Mouse (Mus musculus): Measurements from ENCODE around the gene Fermt1. TPM values are rescaled to one million over a fixed set of nuclear protein-coding genes. Genes with fewer than 3 reads are reported as not detected.

The Fermt1 gene
- polyA plus RNA-seq, 1 experiment from 2014 or later = 6.0 TPM

DNA sequence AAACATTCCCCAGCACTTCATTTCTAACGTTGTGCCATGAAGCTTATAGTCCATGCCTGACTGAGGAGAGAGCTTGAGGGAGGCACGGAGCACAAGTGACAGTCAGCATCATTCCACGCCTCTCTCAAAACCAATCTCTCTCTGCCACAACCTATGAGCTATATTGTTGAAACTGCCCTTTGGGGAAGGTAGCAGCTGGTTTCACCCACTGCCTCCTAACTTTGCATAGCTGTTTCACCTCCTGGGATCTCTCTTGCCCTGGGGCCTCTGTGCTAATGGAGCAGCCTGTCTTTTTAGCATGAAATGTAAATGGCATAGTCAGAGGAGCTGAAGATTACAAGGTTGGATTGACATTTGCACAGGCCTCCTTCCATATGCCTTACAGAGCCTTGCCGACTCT is 43.6 kb downstream of the Fermt1 start:
- DNase-seq (ENCODE audit: low spot score) = peak; percentile 12
- 67% methylated on average over 4 of the region's 4 CpGs for WGBS
- Histone ChIP-seq H3K36me3 (ENCODE audit: control insufficient read depth, insufficient read depth, low read length) (no peaks in the 10 kb centered on the region), H3K4me3 (ENCODE audit: low read depth, low read length) (no peak overlapping the region), H3K9ac (ENCODE audit: low read depth, low read length) (no peak overlapping the region), H3K9me3 (ENCODE audit: control insufficient read depth, low read length) (no peaks in the 10 kb centered on the region), H3K4me2 (replicated peaks; ENCODE audit: low read depth, low read length) (no peak overlapping the region), H3K4me1 (replicated peaks; ENCODE audit: control insufficient read depth, insufficient read depth, low read length) (no peaks in the 10 kb centered on the region), H3K27me3 (ENCODE audit: control insufficient read depth, insufficient read depth, low read length) (no peaks in the 10 kb centered on the region), H3K27ac (ENCODE audit: low read depth, low read length) (no peak overlapping the region)
- ATAC-seq (ENCODE audit: low FRiP score) = peak; percentile 23; the same call in 1 of the 2 replicates

DNA sequence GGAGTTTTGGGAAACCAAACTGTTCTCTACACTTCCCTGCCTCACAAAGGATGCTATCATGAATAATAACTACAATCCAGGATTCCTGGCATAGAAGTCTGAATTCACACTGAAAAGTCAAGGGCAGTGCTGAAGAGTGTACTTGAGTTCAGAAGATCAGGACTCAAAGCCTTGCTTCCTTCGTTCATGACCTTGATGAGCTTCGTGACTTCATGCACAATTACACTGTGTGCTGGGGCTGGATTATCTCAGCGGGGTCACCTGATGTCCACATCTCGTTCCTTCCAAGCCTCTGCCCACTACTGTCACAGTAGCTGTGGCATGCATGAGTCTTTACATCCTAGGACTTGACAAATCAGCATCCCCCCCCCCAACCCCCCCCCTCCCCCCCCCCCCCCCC is 44.1 kb downstream of the Fermt1 start:
- no peak for ATAC-seq (ENCODE audit: low FRiP score)
- Histone ChIP-seq H3K4me1 (replicated peaks; ENCODE audit: control insufficient read depth, insufficient read depth, low read length) (no peaks in the 10 kb centered on the region), H3K9me3 (ENCODE audit: control insufficient read depth, low read length) (no peaks in the 10 kb centered on the region), H3K4me3 (ENCODE audit: low read depth, low read length) (no peak overlapping the region), H3K27me3 (ENCODE audit: control insufficient read depth, insufficient read depth, low read length) (no peaks in the 10 kb centered on the region), H3K4me2 (replicated peaks; ENCODE audit: low read depth, low read length) (no peak overlapping the region), H3K36me3 (ENCODE audit: control insufficient read depth, insufficient read depth, low read length) (no peaks in the 10 kb centered on the region), H3K27ac (ENCODE audit: low read depth, low read length) (no peak overlapping the region), H3K9ac (ENCODE audit: low read depth, low read length) (no peak overlapping the region)
- WGBS = 87% methylated on average over 4 of the region's 4 CpGs
- no peak for DNase-seq (ENCODE audit: low spot score)

GRCm38 (mm10) chr2:132900596-132900995 is 45.1 kb downstream of the Fermt1 start:
- Histone ChIP-seq H3K9ac (ENCODE audit: low read depth, low read length) (no peak overlapping the region), H3K27ac (ENCODE audit: low read depth, low read length) (no peak overlapping the region), H3K4me3 (ENCODE audit: low read depth, low read length) (no peak overlapping the region), H3K4me1 (replicated peaks; ENCODE audit: control insufficient read depth, insufficient read depth, low read length) (no peaks in the 10 kb centered on the region), H3K27me3 (ENCODE audit: control insufficient read depth, insufficient read depth, low read length) (no peaks in the 10 kb centered on the region), H3K36me3 (ENCODE audit: control insufficient read depth, insufficient read depth, low read length) (no peaks in the 10 kb centered on the region), H3K9me3 (ENCODE audit: control insufficient read depth, low read length) (no peaks in the 10 kb centered on the region), H3K4me2 (replicated peaks; ENCODE audit: low read depth, low read length) (no peak overlapping the region)
- WGBS = 84% methylated on average over 1 of the region's 1 CpGs
- DNase-seq (ENCODE audit: low spot score) (no peak), ATAC-seq (ENCODE audit: low FRiP score) (no peak)

DNA sequence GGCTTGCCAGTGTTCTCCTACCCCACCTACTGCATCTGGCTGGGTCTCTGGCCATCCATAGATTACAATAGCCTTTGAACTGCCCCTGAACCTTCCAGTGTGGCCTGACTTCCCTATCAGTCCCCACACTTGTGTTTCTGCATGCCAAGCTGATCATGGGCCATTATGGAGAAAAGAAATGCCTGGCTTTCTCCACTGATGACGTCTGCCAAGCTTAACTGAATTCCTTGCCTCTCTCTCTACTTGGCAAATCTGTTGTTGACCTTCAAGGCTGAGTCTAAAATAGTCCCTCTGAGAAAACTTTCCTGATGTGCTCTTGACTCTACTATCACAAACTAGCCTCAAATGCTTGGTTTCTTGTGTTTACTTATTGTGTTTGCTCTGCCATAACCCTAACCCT is 47.5 kb downstream of the Fermt1 start:
- Histone ChIP-seq H3K4me1 (replicated peaks; ENCODE audit: control insufficient read depth, insufficient read depth, low read length) (no peaks in the 10 kb centered on the region), H3K9me3 (ENCODE audit: control insufficient read depth, low read length) (no peaks in the 10 kb centered on the region), H3K27me3 (ENCODE audit: control insufficient read depth, insufficient read depth, low read length) (no peaks in the 10 kb centered on the region), H3K27ac (ENCODE audit: low read depth, low read length) (no peak overlapping the region), H3K4me3 (ENCODE audit: low read depth, low read length) (no peak overlapping the region), H3K9ac (ENCODE audit: low read depth, low read length) (no peak overlapping the region), H3K4me2 (replicated peaks; ENCODE audit: low read depth, low read length) (no peak overlapping the region), H3K36me3 (ENCODE audit: control insufficient read depth, insufficient read depth, low read length) (no peaks in the 10 kb centered on the region)
- DNase-seq (ENCODE audit: low spot score) (no peak), ATAC-seq (ENCODE audit: low FRiP score) (no peak)
- WGBS = 52% methylated on average over 1 of the region's 1 CpGs

- 87% methylated on average over 5 of the region's 5 CpGs for WGBS
- Histone ChIP-seq H3K4me3 (ENCODE audit: low read depth, low read length) (no peak overlapping the region), H3K27ac (ENCODE audit: low read depth, low read length) (no peak overlapping the region), H3K27me3 (ENCODE audit: control insufficient read depth, insufficient read depth, low read length) (no peaks in the 10 kb centered on the region), H3K4me2 (replicated peaks; ENCODE audit: low read depth, low read length) (no peak overlapping the region), H3K36me3 (ENCODE audit: control insufficient read depth, insufficient read depth, low read length) (no peaks in the 10 kb centered on the region), H3K9me3 (ENCODE audit: control insufficient read depth, low read length) (no peaks in the 10 kb centered on the region), H3K4me1 (replicated peaks; ENCODE audit: control insufficient read depth, insufficient read depth, low read length) (no peaks in the 10 kb centered on the region), H3K9ac (ENCODE audit: low read depth, low read length) (no peak overlapping the region)
- no peak for ATAC-seq (ENCODE audit: low FRiP score)
- DNase-seq (ENCODE audit: low spot score) = no peak
Observed at GRCm38 (mm10) chr2:132893826-132894225, 51.9 kb downstream of the Fermt1 start.

- H3K4me2 ChIP-seq (replicated peaks; ENCODE audit: low read depth, low read length) = no peak overlapping the region
- no peaks in the 10 kb centered on the region; the same call in none of the 2 replicates for H3K4me1 ChIP-seq (replicated peaks; ENCODE audit: control insufficient read depth, insufficient read depth, low read length)
- ATAC-seq (ENCODE audit: low FRiP score) = no peak
- H3K4me3 ChIP-seq (ENCODE audit: low read depth, low read length) = no peak overlapping the region
- H3K27ac ChIP-seq (ENCODE audit: low read depth, low read length) = no peak overlapping the region
- no peaks in the 10 kb centered on the region for H3K9me3 ChIP-seq (ENCODE audit: control insufficient read depth, low read length)
- WGBS = 92% methylated on average over 7 of the region's 7 CpGs
- H3K9ac ChIP-seq (ENCODE audit: low read depth, low read length) = no peak overlapping the region
- DNase-seq (ENCODE audit: low spot score) = no peak
- no peaks in the 10 kb centered on the region for H3K36me3 ChIP-seq (ENCODE audit: control insufficient read depth, insufficient read depth, low read length)
- peaks cover 4% of the 10 kb centered on the region; the same call in 1 of the 2 replicates for H3K27me3 ChIP-seq (ENCODE audit: control insufficient read depth, insufficient read depth, low read length)
Observed at GRCm38 (mm10) chr2:132885312-132885711, 60.4 kb downstream of the Fermt1 start.

DNA sequence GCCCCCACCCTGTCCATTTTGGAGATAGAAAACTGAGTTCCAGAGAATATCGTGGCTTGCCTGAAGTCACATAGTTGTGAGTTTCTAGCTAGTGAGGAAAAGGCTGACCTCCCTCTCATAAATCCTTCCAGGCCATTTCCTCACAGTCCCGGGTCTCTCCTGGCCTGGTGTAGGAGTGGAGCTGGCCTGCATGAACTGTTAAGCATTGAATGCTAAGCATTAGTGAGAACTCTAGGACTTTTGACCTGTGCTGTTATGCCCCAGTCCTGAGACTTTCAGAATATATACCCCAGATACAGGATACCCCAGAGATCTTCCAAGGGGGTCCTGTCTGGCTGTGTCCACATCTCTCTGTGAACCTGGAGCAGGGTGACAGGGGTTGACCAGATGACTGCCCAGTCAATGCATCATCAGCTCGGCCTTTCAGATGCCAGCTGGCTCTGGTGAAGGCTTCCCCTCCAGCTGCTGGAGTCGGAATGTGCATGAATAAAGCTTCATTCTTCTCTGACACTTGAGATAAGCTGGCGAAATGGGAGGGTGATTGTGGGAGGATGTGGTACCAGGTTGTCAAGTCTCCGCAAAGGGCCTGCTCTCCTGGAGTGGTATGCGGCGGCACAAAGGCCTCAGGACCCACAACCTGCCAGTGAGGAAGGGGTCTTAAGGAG is 61.3 kb downstream of the Fermt1 start:
- 77% methylated on average over 8 of the region's 8 CpGs for WGBS
- H3K27me3 ChIP-seq (ENCODE audit: control insufficient read depth, insufficient read depth, low read length) = peaks cover 7% of the 10 kb centered on the region
- no peaks in the 10 kb centered on the region; the same call in none of the 2 replicates for H3K4me1 ChIP-seq (replicated peaks; ENCODE audit: control insufficient read depth, insufficient read depth, low read length)
- ATAC-seq (ENCODE audit: low FRiP score) = no peak
- no peaks in the 10 kb centered on the region for H3K36me3 ChIP-seq (ENCODE audit: control insufficient read depth, insufficient read depth, low read length)
- H3K9ac ChIP-seq (ENCODE audit: low read depth, low read length) = no peak overlapping the region
- no peak overlapping the region for H3K4me2 ChIP-seq (replicated peaks; ENCODE audit: low read depth, low read length)
- H3K4me3 ChIP-seq (ENCODE audit: low read depth, low read length) = no peak overlapping the region
- H3K27ac ChIP-seq (ENCODE audit: low read depth, low read length) = no peak overlapping the region
- no peak for DNase-seq (ENCODE audit: low spot score)
- H3K9me3 ChIP-seq (ENCODE audit: control insufficient read depth, low read length) = no peaks in the 10 kb centered on the region

DNA sequence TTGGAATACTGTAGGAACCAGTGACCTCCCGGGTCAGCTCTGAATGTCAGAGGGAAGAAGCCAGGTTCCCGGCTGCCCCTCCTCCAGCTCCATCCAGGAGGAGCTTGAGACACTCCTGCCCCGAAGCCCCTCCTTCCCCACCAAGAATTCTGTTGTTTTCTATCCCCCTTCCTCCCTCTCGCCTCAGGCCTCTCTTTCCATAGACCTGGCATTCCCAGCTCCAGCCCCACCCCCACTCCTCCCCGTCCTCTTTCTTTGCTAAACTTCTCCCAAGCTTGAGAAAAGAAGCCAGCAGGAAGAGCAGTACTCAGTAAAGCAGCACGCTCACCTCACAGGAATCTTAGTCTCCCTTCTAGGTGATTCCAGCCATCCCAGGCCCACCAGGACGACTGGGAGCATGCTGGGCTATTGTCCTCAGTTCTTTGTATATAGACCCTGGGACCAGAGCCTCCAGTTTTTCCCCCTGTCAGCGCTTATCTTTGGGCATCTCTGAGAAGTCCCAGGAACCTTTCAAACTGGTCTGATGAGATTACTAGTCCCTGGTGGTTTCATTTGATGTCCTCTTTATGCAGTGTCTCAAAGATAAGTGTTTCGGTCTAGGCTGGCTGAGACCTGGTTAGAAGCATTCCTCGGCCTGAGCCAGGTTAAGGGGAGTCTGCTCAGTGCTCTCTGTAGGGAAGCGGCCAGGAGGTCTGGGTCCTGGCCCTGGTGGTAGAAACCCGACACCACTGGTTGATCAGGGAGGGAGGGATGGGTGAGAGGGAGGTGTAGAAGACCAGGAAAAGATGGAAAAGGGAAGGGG is 64.7 kb downstream of the Fermt1 start, which contains the start of gene Lrrn4:
Gene Lrrn4, minus strand, starts transcription at position 48 of the 802 bp plus-strand sequence.
- no peak within 1 kb of the TSS for H3K9ac ChIP-seq (ENCODE audit: low read depth, low read length)
- H3K36me3 ChIP-seq (ENCODE audit: control insufficient read depth, insufficient read depth, low read length) = no peaks in the 10 kb centered on the region
- no peak within 1 kb of the TSS for H3K27ac ChIP-seq (ENCODE audit: low read depth, low read length)
- H3K4me1 ChIP-seq (replicated peaks; ENCODE audit: control insufficient read depth, insufficient read depth, low read length) = no peaks in the 10 kb centered on the region; the same call in none of the 2 replicates
- peaks cover 19% of the 10 kb centered on the region for H3K27me3 ChIP-seq (ENCODE audit: control insufficient read depth, insufficient read depth, low read length)
- H3K4me3 ChIP-seq (ENCODE audit: low read depth, low read length) = peak within 1 kb of the TSS; percentile 58
- peak within 1 kb of the TSS; percentile 95 for H3K4me2 ChIP-seq (replicated peaks; ENCODE audit: low read depth, low read length)
- H3K9me3 ChIP-seq (ENCODE audit: control insufficient read depth, low read length) = no peaks in the 10 kb centered on the region
- WGBS = 6% methylated on average over 12 of the region's 12 CpGs
- ATAC-seq (ENCODE audit: low FRiP score) = peak; percentile 18; the same call in 1 of the 2 replicates
- peak; percentile 19 for DNase-seq (ENCODE audit: low spot score)

All from hindbrain, embryonic 11.5 days (tissue).